Mouse (Mus musculus): ENCODE measurements around the gene Syt1. TPM values are rescaled to one million over a fixed set of nuclear protein-coding genes. Genes with fewer than 3 reads are reported as not detected.

Gene Syt1
- polyA plus RNA-seq, 1 experiment from 2014 or later, result 5.0 TPM

DNA sequence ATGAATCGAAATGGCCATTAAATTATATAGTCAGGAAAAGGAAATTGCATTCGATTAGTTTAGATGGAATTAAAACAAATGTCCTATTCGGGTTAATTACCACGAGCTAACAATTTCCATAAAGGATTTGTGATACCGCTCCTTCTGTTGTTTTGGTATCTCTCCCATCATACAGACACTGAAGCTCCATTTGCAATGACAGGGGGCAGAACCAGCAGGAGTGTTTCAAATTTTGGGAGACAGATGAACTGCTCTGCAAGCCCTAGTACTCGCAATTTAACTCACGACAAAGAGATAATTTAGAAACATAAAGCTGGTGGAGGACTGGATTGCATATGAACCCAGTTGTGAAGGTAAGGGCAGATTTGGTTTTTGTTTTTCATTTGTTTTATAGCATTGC lies 210.0 kb downstream of the Syt1 start:
- no peak overlapping the region for H3K4me3 ChIP-seq
- no peaks in the 10 kb centered on the region for H3K27me3 ChIP-seq (ENCODE audit: low read depth, poor library complexity, severe bottlenecking)
- no peak for DNase-seq (ENCODE audit: low spot score)
- no peaks in the 10 kb centered on the region for H3K36me3 ChIP-seq
- 94% methylated on average over 7 of the region's 7 CpGs for WGBS
- no peak overlapping the region for H3K27ac ChIP-seq (replicated peaks)
- no peaks in the 10 kb centered on the region for H3K4me1 ChIP-seq
- no peaks in the 10 kb centered on the region for H3K9me3 ChIP-seq (replicated peaks)

DNA sequence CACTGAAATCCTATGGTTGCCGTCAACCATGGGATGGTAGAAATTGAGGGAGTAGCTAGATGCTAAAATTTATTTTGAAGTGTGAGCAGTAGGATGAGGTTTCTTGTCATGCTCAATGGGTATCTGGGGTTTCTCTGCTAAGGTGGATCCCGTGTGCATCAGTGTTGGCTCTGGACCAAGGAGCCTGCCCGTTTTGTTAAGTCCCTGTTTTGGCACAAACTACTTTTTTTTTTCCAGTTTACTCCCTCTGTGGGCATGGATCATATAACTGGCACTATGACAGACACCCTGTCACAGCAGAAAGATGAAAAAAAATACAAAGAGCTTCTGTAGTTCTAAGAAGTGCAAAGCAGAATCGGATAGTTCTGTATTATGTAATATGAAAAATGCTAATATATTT lies 212.0 kb downstream of the Syt1 start:
- Histone ChIP-seq H3K27me3 (ENCODE audit: low read depth, poor library complexity, severe bottlenecking) (no peaks in the 10 kb centered on the region), H3K4me3 (no peak overlapping the region), H3K36me3 (no peaks in the 10 kb centered on the region), H3K27ac (replicated peaks) (no peak overlapping the region), H3K4me1 (no peaks in the 10 kb centered on the region), H3K9me3 (replicated peaks) (no peaks in the 10 kb centered on the region)
- no peak for DNase-seq (ENCODE audit: low spot score)
- WGBS, result 93% methylated on average over 4 of the region's 4 CpGs

DNA sequence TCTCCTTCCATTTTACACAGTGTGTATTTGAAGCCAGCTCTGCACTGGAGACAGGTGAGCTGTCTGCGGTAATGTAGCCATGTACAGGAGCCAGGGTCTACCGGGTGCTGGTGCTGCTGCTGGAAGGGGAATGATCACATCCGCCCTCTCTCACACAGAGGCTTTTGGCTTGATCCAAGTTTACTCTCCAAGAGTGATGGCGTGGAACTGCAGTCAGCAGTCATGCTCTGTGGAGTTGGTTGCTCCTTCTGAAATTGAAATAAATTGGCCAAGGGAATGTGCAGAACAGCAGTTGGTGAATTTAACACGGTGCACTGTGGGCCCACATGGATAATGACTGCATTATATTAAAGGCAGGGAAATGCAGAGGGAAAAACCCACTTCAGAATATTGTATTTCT lies 228.0 kb downstream of the Syt1 start:
- no peak overlapping the region for H3K27ac ChIP-seq (replicated peaks)
- H3K36me3 ChIP-seq, result no peaks in the 10 kb centered on the region
- WGBS, result 89% methylated on average over 5 of the region's 5 CpGs
- H3K27me3 ChIP-seq (ENCODE audit: low read depth, poor library complexity, severe bottlenecking), result no peaks in the 10 kb centered on the region
- H3K9me3 ChIP-seq (replicated peaks), result no peaks in the 10 kb centered on the region
- no peak for DNase-seq (ENCODE audit: low spot score)
- no peak overlapping the region for H3K4me3 ChIP-seq
- H3K4me1 ChIP-seq, result no peaks in the 10 kb centered on the region

DNA sequence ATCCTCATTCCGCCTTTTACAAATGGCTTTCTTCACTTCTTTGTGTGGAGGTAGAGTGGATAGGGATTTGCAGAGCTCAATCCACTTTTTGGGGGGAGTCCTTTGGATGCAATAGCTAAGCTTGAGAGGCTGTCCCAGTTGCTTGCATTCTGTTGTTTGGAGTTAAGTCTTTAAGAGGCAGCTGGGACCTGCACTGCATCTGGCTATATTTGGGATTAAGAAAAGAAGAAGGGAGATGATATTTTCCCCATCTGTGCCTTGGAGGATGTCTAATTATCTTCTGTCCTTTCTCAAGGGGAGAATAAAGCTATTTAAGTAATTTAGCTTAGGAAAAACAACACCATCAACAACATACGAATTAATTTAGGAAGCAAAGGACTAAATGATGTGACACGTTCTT lies 230.2 kb downstream of the Syt1 start:
- H3K27me3 ChIP-seq (ENCODE audit: low read depth, poor library complexity, severe bottlenecking), result no peaks in the 10 kb centered on the region
- H3K36me3 ChIP-seq, result no peaks in the 10 kb centered on the region
- H3K9me3 ChIP-seq (replicated peaks), result no peaks in the 10 kb centered on the region
- no peak overlapping the region for H3K27ac ChIP-seq (replicated peaks)
- no peak for DNase-seq (ENCODE audit: low spot score)
- H3K4me1 ChIP-seq, result peaks cover 2% of the 10 kb centered on the region; the same call in 1 of the 2 replicates
- H3K4me3 ChIP-seq, result no peak overlapping the region
- 79% methylated on average over 3 of the region's 3 CpGs for WGBS

DNA sequence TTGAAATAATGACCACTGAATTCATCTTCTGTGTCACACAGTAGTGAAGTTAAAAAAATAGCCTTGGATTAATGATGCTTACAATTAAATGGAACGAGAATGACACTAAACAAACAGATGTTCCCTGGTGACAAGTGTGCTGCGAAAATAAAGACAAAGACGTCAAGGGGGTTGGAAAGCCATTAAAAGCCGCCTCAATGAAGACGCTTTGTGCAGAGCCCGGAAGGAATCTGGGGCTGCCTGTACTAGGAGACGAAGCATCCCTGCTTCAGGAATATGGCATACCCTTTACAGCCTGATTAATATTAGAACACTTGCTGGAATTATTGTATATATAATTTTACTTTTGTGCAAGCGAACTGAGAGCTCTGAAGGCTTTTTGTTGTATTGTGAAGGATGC lies 234.0 kb downstream of the Syt1 start:
- 55% methylated on average over 8 of the region's 8 CpGs for WGBS
- Histone ChIP-seq H3K27ac (replicated peaks) (no peak overlapping the region), H3K9me3 (replicated peaks) (no peaks in the 10 kb centered on the region), H3K27me3 (ENCODE audit: low read depth, poor library complexity, severe bottlenecking) (no peaks in the 10 kb centered on the region), H3K4me1 (peaks cover 2% of the 10 kb centered on the region; the same call in 1 of the 2 replicates), H3K4me3 (no peak overlapping the region), H3K36me3 (no peaks in the 10 kb centered on the region)
- DNase-seq (ENCODE audit: low spot score), result no peak

DNA sequence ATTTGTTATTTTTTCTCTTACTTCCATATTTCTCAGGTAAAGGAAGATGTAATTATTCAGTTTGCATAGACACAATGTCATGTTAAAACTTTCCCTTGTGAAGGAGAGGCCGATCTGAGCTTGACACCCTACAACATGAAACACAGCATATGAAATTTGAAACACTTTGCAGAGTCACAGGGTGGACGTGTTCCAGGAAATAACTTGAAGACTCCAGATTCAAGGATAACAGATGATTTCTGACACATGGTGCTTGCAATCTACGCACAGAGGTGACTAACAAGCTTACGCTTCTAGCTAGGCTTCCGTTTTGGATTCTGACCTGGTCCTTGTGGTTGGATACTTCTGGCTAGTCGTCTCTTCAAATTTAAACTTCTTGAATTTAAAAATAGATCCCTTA lies 239.7 kb downstream of the Syt1 start:
- H3K36me3 ChIP-seq, result no peaks in the 10 kb centered on the region
- DNase-seq (ENCODE audit: low spot score), result no peak
- no peaks in the 10 kb centered on the region for H3K27me3 ChIP-seq (ENCODE audit: low read depth, poor library complexity, severe bottlenecking)
- no peak overlapping the region for H3K4me3 ChIP-seq
- no peaks in the 10 kb centered on the region for H3K4me1 ChIP-seq
- H3K9me3 ChIP-seq (replicated peaks), result no peaks in the 10 kb centered on the region
- H3K27ac ChIP-seq (replicated peaks), result no peak overlapping the region
- 88% methylated on average over 6 of the region's 6 CpGs for WGBS

DNA sequence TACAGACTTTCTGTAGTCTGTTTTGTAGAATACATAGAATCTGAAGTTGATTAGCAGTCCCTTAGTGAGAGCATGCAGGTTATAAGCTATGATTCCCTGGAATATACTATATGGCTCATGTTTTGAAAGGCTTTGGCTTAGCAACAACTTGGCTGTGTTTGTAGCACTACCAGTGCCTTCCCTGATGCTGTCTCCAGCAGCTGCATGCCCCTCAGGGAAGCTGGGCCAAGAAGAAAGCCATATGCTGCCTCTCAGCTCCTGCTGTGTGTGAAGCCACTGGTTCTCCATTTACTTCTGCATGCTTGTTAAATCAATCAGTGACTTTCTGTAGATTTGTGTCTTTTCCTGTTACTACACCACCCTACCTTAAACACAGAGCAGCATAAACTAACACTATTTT lies 245.2 kb downstream of the Syt1 start:
- H3K4me3 ChIP-seq, result no peak overlapping the region
- no peaks in the 10 kb centered on the region for H3K36me3 ChIP-seq
- no peak overlapping the region for H3K27ac ChIP-seq (replicated peaks)
- H3K4me1 ChIP-seq, result no peaks in the 10 kb centered on the region
- no peak for DNase-seq (ENCODE audit: low spot score)
- H3K9me3 ChIP-seq (replicated peaks), result no peaks in the 10 kb centered on the region
- H3K27me3 ChIP-seq (ENCODE audit: low read depth, poor library complexity, severe bottlenecking), result no peaks in the 10 kb centered on the region

DNA sequence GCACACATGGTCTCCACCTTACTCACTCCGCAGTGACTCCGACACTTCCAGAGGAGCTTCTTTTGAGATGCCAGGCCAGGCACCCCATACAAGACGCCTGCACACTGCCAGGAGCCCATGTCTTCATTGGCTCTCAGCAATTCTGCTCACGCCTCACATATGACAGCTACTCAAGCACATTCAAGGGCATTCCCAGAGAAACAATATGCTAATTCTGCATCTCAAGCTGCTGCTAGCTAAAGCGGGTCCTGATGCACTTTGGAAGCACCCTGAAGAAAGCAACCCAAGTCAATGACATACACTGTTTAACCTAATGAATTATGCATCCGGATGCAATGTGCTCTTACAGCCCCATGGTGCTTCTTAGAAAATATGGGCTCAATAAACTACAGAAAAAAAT lies 247.1 kb downstream of the Syt1 start:
- H3K4me3 ChIP-seq, result no peak overlapping the region
- no peaks in the 10 kb centered on the region for H3K4me1 ChIP-seq
- no peaks in the 10 kb centered on the region for H3K9me3 ChIP-seq (replicated peaks)
- H3K27me3 ChIP-seq (ENCODE audit: low read depth, poor library complexity, severe bottlenecking), result no peaks in the 10 kb centered on the region
- H3K27ac ChIP-seq (replicated peaks), result no peak overlapping the region
- WGBS, result 87% methylated on average over 6 of the region's 6 CpGs
- no peaks in the 10 kb centered on the region for H3K36me3 ChIP-seq
- DNase-seq (ENCODE audit: low spot score), result no peak

DNA sequence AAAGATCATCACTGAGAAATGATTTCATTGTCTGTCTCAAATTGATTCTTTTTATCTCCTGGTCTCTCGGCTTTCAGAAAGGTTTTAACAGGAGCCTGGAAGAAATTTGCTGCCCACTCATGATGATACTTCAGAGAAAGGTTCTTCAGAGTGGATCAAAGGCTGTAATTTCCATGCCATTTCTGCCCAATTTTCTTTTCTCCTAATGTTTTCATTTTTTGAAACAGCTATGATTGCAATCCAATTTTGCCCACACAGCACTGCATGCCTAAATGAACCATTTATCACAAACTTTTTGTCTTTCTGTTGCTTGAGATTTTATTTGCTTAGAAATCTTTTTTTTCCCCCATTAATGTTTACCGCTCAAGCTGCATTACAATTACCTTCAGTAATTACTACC lies 257.5 kb downstream of the Syt1 start:
- H3K9me3 ChIP-seq (replicated peaks), result no peaks in the 10 kb centered on the region
- no peaks in the 10 kb centered on the region for H3K27me3 ChIP-seq (ENCODE audit: low read depth, poor library complexity, severe bottlenecking)
- DNase-seq (ENCODE audit: low spot score), result no peak
- H3K4me1 ChIP-seq, result no peaks in the 10 kb centered on the region
- H3K4me3 ChIP-seq, result no peak overlapping the region
- WGBS, result 90% methylated on average over 2 of the region's 2 CpGs
- no peak overlapping the region for H3K27ac ChIP-seq (replicated peaks)
- H3K36me3 ChIP-seq, result no peaks in the 10 kb centered on the region

DNA sequence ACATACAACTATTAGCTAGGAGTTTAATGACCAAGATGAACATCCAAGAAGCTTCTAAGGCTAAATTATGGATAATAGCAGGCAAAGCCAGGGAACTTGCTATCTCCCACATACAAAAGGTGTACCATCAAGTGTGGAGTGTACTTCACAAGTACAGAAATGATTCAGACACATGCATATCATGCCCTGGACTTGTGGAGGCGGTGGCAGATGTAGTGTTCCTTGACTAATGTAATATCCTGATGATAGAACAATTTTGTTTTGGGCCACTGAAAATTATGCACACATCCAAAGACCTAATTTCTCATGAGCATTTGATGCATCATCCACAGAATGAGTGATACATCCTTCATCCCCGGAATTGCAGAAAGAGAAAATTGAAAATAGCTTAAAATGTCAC lies 267.0 kb downstream of the Syt1 start:
- 91% methylated on average over 2 of the region's 2 CpGs for WGBS

DNA sequence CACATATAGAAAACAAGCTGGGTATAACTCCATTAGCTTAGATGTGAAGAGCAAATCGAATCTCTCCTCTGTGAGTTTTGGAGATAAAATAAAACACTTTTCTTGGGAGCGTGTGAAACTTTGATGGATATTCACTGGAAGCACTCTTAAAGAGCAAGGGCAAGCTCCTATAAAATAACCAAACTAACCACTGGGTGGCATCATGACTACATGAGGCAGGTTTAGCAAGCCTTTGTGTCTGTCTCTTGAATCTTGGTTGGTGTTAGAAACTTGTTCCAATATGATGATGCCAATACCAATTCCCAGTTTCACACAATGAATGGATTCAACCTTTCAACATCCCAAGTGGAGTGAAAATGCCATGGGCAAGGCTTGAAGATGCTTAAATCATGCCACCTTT lies 276.8 kb downstream of the Syt1 start:
- 72% methylated on average over 2 of the region's 2 CpGs for WGBS
- DNase-seq (ENCODE audit: low spot score), result no peak
- no peaks in the 10 kb centered on the region for H3K36me3 ChIP-seq
- no peak overlapping the region for H3K27ac ChIP-seq (replicated peaks)
- H3K9me3 ChIP-seq (replicated peaks), result no peaks in the 10 kb centered on the region
- H3K4me3 ChIP-seq, result no peak overlapping the region
- no peaks in the 10 kb centered on the region for H3K27me3 ChIP-seq (ENCODE audit: low read depth, poor library complexity, severe bottlenecking)
- H3K4me1 ChIP-seq, result no peaks in the 10 kb centered on the region

More for the DNA sequence above, 267.0 kb downstream of the Syt1 start:
- Histone ChIP-seq H3K4me1 (no peaks in the 10 kb centered on the region), H3K9me3 (replicated peaks) (no peaks in the 10 kb centered on the region), H3K36me3 (no peaks in the 10 kb centered on the region), H3K27ac (replicated peaks) (no peak overlapping the region), H3K27me3 (ENCODE audit: low read depth, poor library complexity, severe bottlenecking) (no peaks in the 10 kb centered on the region), H3K4me3 (no peak overlapping the region)
- DNase-seq (ENCODE audit: low spot score), result no peak

DNA sequence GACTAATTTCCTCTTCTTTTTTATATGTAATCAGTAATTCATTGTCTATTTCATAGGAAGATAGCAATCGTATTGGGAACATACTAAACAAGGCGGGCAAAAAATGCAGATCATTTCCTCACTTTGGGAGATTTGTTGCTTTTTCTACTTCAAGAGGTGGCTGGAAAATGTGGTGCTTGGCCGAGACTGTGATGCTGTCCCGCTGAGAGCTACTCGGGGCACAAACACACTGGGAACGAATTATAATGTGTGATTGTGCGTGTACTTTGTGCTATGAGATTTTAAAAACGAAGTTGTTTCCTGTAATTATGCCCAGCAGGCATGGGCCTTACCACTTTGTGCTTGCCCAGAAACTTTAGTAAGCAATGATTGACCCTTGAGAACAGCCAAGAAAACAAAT lies 281.8 kb downstream of the Syt1 start:
- DNase-seq (ENCODE audit: low spot score), result no peak
- Histone ChIP-seq H3K9me3 (replicated peaks) (no peaks in the 10 kb centered on the region), H3K27ac (replicated peaks) (no peak overlapping the region), H3K36me3 (no peaks in the 10 kb centered on the region), H3K4me1 (no peaks in the 10 kb centered on the region), H3K4me3 (no peak overlapping the region), H3K27me3 (ENCODE audit: low read depth, poor library complexity, severe bottlenecking) (no peaks in the 10 kb centered on the region)
- WGBS, result 80% methylated on average over 8 of the region's 8 CpGs

DNA sequence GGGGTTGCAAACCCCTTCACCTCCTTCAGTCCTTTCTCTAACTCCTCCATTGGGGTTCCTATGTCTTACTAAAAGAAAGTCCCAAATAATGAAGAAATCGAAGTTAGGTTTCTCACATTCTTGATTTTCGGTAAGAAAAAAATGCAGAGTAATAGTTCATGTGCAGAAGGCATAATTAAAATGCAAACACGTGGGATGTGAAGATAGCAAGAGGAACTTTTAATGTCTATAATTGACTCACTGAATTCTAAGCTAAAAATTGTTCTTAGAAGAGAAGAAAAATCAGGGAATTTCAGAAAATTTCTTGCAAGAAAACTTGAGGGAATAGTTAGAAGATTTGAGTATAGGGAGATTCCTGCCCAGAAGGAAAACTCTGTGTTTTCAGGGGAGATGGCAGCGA lies 284.4 kb downstream of the Syt1 start:
- Histone ChIP-seq H3K27ac (replicated peaks) (no peak overlapping the region), H3K4me3 (no peak overlapping the region), H3K4me1 (no peaks in the 10 kb centered on the region), H3K9me3 (replicated peaks) (no peaks in the 10 kb centered on the region), H3K27me3 (ENCODE audit: low read depth, poor library complexity, severe bottlenecking) (no peaks in the 10 kb centered on the region), H3K36me3 (no peaks in the 10 kb centered on the region)
- WGBS, result 92% methylated on average over 4 of the region's 4 CpGs
- DNase-seq (ENCODE audit: low spot score), result no peak

DNA sequence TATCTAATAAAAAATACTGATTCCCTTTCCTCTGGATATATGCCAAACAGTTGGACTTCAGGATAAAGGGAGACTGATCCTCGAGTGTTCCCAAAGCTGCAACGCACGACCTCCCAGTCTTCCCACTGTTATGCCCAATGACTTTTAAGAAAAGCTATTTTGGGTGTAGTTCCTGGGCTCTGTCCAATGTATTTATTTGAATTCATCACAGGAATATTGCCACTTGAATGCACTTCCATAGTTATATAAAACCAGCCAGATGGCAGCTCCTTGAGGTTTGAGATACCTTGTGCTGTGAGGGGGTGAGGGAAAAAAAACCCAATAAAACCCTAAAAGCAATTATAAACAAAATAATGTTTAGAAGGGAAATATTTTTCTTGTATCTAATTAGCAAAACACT lies 285.9 kb downstream of the Syt1 start:
- Histone ChIP-seq H3K9me3 (replicated peaks) (no peaks in the 10 kb centered on the region), H3K4me3 (no peak overlapping the region), H3K4me1 (no peaks in the 10 kb centered on the region), H3K27me3 (ENCODE audit: low read depth, poor library complexity, severe bottlenecking) (no peaks in the 10 kb centered on the region), H3K36me3 (no peaks in the 10 kb centered on the region), H3K27ac (replicated peaks) (no peak overlapping the region)
- 83% methylated on average over 3 of the region's 3 CpGs for WGBS
- no peak for DNase-seq (ENCODE audit: low spot score)

Data from midbrain, embryonic 10.5 days (tissue).